Mouse (Mus musculus): ENCODE data around the gene Asb14. TPM values are rescaled to one million over a fixed set of nuclear protein-coding genes. Genes with fewer than 3 reads are reported as not detected.
"Not testable (repeated sequence)": the region's sequence is repeated elsewhere in the genome, so short reads cannot be mapped to it uniquely, and the experiment has no call there.

Asb14 gene
- polyA plus RNA-seq, 1 experiment: 0.81 TPM

- Histone ChIP-seq H3K27me3 (replicated peaks; ENCODE audit: control insufficient read depth, insufficient read depth, low read length) (no peaks in the 10 kb centered on the region), H3K36me3 (ENCODE audit: control insufficient read depth, insufficient read depth, low read length) (no peaks in the 10 kb centered on the region), H3K4me3 (ENCODE audit: insufficient read depth, low read depth, low read length) (no peak overlapping the region), H3K27ac (ENCODE audit: insufficient read depth, low read depth, low read length) (no peak overlapping the region), H3K4me1 (ENCODE audit: control insufficient read depth, insufficient read depth, low read length) (no peaks in the 10 kb centered on the region)
- TF ChIP-seq CTCF (conservative IDR thresholded peaks at IDR 0.05; ENCODE audit: insufficient read depth, insufficient read length, low read depth, low read length): no peak
- TF ChIP-seq POLR2A (IDR thresholded peaks at IDR 0.05; ENCODE audit: low read depth, low read length): no peak
- DNase-seq: peak; percentile 69
- WGBS: 54% methylated on average over 6 of the region's 6 CpGs
Observed at GRCm38 (mm10) chr14:26911201-26911600, 16.8 kb downstream of the Asb14 start.

GRCm38 (mm10) chr14:26911826-26912225 is 17.5 kb downstream of the Asb14 start:
- no peak for TF ChIP-seq POLR2A (IDR thresholded peaks at IDR 0.05; ENCODE audit: low read depth, low read length)
- no peak for TF ChIP-seq CTCF (conservative IDR thresholded peaks at IDR 0.05; ENCODE audit: insufficient read depth, insufficient read length, low read depth, low read length)
- H3K36me3 ChIP-seq (ENCODE audit: control insufficient read depth, insufficient read depth, low read length): no peaks in the 10 kb centered on the region
- no peaks in the 10 kb centered on the region for H3K27me3 ChIP-seq (replicated peaks; ENCODE audit: control insufficient read depth, insufficient read depth, low read length)
- no peak for DNase-seq
- no peak overlapping the region for H3K27ac ChIP-seq (ENCODE audit: insufficient read depth, low read depth, low read length)
- 91% methylated on average over 13 of the region's 13 CpGs for WGBS
- H3K4me1 ChIP-seq (ENCODE audit: control insufficient read depth, insufficient read depth, low read length): no peaks in the 10 kb centered on the region
- H3K4me3 ChIP-seq (ENCODE audit: insufficient read depth, low read depth, low read length): no peak overlapping the region

- 65% methylated on average over 9 of the region's 9 CpGs for WGBS
- Histone ChIP-seq H3K4me3 (ENCODE audit: insufficient read depth, low read depth, low read length) (no peak overlapping the region), H3K27me3 (replicated peaks; ENCODE audit: control insufficient read depth, insufficient read depth, low read length) (no peaks in the 10 kb centered on the region), H3K36me3 (ENCODE audit: control insufficient read depth, insufficient read depth, low read length) (no peaks in the 10 kb centered on the region), H3K4me1 (ENCODE audit: control insufficient read depth, insufficient read depth, low read length) (no peaks in the 10 kb centered on the region), H3K27ac (ENCODE audit: insufficient read depth, low read depth, low read length) (no peak overlapping the region)
- TF ChIP-seq CTCF (conservative IDR thresholded peaks at IDR 0.05; ENCODE audit: insufficient read depth, insufficient read length, low read depth, low read length) (no peak), POLR2A (IDR thresholded peaks at IDR 0.05; ENCODE audit: low read depth, low read length) (no peak)
- DNase-seq: no peak
Observed at GRCm38 (mm10) chr14:26913681-26914268, 19.4 kb downstream of the Asb14 start.

- WGBS: 99% methylated on average over 3 of the region's 3 CpGs
- Histone ChIP-seq H3K4me3 (ENCODE audit: insufficient read depth, low read depth, low read length) (no peak overlapping the region), H3K4me1 (ENCODE audit: control insufficient read depth, insufficient read depth, low read length) (no peaks in the 10 kb centered on the region), H3K27ac (ENCODE audit: insufficient read depth, low read depth, low read length) (no peak overlapping the region), H3K36me3 (ENCODE audit: control insufficient read depth, insufficient read depth, low read length) (peaks cover 3% of the 10 kb centered on the region; the same call in 1 of the 2 replicates), H3K27me3 (replicated peaks; ENCODE audit: control insufficient read depth, insufficient read depth, low read length) (no peaks in the 10 kb centered on the region)
- no peak for DNase-seq
- TF ChIP-seq CTCF (conservative IDR thresholded peaks at IDR 0.05; ENCODE audit: insufficient read depth, insufficient read length, low read depth, low read length) (no peak), POLR2A (IDR thresholded peaks at IDR 0.05; ENCODE audit: low read depth, low read length) (no peak)
Observed at GRCm38 (mm10) chr14:26919310-26919709, 25.0 kb downstream of the Asb14 start.

- DNase-seq: no peak
- 91% methylated on average over 5 of the region's 5 CpGs for WGBS
- TF ChIP-seq CTCF (conservative IDR thresholded peaks at IDR 0.05; ENCODE audit: insufficient read depth, insufficient read length, low read depth, low read length) (no peak), POLR2A (IDR thresholded peaks at IDR 0.05; ENCODE audit: low read depth, low read length) (no peak)
- no peaks in the 10 kb centered on the region for H3K4me1 ChIP-seq (ENCODE audit: control insufficient read depth, insufficient read depth, low read length)
- no peaks in the 10 kb centered on the region for H3K27me3 ChIP-seq (replicated peaks; ENCODE audit: control insufficient read depth, insufficient read depth, low read length)
- peaks cover 5% of the 10 kb centered on the region for H3K36me3 ChIP-seq (ENCODE audit: control insufficient read depth, insufficient read depth, low read length)
- no peak overlapping the region for H3K27ac ChIP-seq (ENCODE audit: insufficient read depth, low read depth, low read length)
- no peak overlapping the region for H3K4me3 ChIP-seq (ENCODE audit: insufficient read depth, low read depth, low read length)
Observed at GRCm38 (mm10) chr14:26923702-26924421, 29.5 kb downstream of the Asb14 start.

GRCm38 (mm10) chr14:26934891-26935290 is 40.5 kb downstream of the Asb14 start:
- no peaks in the 10 kb centered on the region for H3K27me3 ChIP-seq (replicated peaks; ENCODE audit: control insufficient read depth, insufficient read depth, low read length)
- 0 out of 2 replicates have a peak, but pooled peaks cover 2% of the 10 kb centered on the region for H3K4me1 ChIP-seq (ENCODE audit: control insufficient read depth, insufficient read depth, low read length)
- H3K36me3 ChIP-seq (ENCODE audit: control insufficient read depth, insufficient read depth, low read length): no peaks in the 10 kb centered on the region
- peak overlapping the region; percentile 91 for H3K27ac ChIP-seq (ENCODE audit: insufficient read depth, low read depth, low read length)
- no peak for TF ChIP-seq POLR2A (IDR thresholded peaks at IDR 0.05; ENCODE audit: low read depth, low read length)
- TF ChIP-seq CTCF (conservative IDR thresholded peaks at IDR 0.05; ENCODE audit: insufficient read depth, insufficient read length, low read depth, low read length): no peak
- WGBS: 44% methylated on average over 3 of the region's 3 CpGs
- no peak overlapping the region for H3K4me3 ChIP-seq (ENCODE audit: insufficient read depth, low read depth, low read length)
- DNase-seq: peak; percentile 82

- no peak for TF ChIP-seq POLR2A (IDR thresholded peaks at IDR 0.05; ENCODE audit: low read depth, low read length)
- TF ChIP-seq CTCF (conservative IDR thresholded peaks at IDR 0.05; ENCODE audit: insufficient read depth, insufficient read length, low read depth, low read length): no peak
- no peaks in the 10 kb centered on the region for H3K36me3 ChIP-seq (ENCODE audit: control insufficient read depth, insufficient read depth, low read length)
- peak; percentile 5 for DNase-seq
- H3K4me1 ChIP-seq (ENCODE audit: control insufficient read depth, insufficient read depth, low read length): 0 out of 2 replicates have a peak, but pooled peaks cover 2% of the 10 kb centered on the region
- 78% methylated on average over 4 of the region's 4 CpGs for WGBS
- H3K4me3 ChIP-seq (ENCODE audit: insufficient read depth, low read depth, low read length): 0 out of 2 replicates have a peak overlapping the region, but pooled peaks have one; percentile 7
- H3K27me3 ChIP-seq (replicated peaks; ENCODE audit: control insufficient read depth, insufficient read depth, low read length): no peaks in the 10 kb centered on the region
- H3K27ac ChIP-seq (ENCODE audit: insufficient read depth, low read depth, low read length): 0 out of 2 replicates have a peak overlapping the region, but pooled peaks have one; percentile 45
Observed at GRCm38 (mm10) chr14:26935558-26935957, 41.2 kb downstream of the Asb14 start.

- not testable (repeated sequence) for DNase-seq; H3K4me3 ChIP-seq (ENCODE audit: insufficient read depth, low read depth, low read length); H3K4me1 ChIP-seq (ENCODE audit: control insufficient read depth, insufficient read depth, low read length); H3K36me3 ChIP-seq (ENCODE audit: control insufficient read depth, insufficient read depth, low read length); H3K27me3 ChIP-seq (replicated peaks; ENCODE audit: control insufficient read depth, insufficient read depth, low read length); H3K27ac ChIP-seq (ENCODE audit: insufficient read depth, low read depth, low read length)
- 93% methylated on average over 2 of the region's 2 CpGs for WGBS
Observed at GRCm38 (mm10) chr14:26956139-26956538, 61.8 kb downstream of the Asb14 start.

Measured in kidney, adult 2 months (tissue).